Mouse (Mus musculus): ENCODE data around the gene Ctnna3.

The Ctnna3 gene

DNA sequence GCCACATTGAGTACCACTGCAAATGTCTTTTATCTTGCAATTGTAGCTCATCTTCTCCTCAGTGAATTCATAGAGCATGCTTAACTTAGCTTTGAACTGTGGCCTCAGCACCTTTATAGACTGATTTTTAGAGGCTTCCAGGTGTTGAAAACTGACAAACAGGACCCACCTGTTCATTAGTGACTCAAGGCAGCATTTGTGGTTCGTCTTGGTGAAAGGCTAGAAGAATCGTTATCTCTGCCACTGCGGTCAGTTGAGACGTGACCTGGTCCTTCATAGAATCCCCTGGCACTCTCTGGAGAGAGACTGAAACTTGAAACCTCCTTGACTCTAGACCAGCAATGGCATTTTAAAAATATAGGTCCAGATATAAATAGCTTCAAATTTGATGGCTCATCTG lies 96.1 kb downstream of the Ctnna3 start:
- no peak for DNase-seq (ENCODE audit: low read depth)

DNA sequence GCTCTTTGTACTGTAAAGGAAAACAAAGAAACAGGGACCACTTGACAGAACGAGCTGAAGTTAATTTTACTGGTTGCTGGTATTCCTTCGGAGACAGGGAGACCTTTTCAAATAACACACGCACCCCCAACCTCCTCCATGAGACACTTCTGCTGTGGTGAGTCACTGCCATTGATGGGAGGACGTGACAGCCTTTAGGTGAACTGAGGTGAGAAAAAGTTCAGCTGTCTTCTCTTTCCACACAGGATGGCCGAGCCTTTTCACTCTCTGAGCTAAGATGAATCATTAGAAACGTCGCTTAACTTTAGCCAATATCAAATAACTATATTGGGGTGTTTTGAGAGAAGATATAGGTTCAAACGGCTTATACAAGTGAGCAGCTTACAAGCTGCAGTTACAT lies 102.5 kb downstream of the Ctnna3 start:
- DNase-seq (ENCODE audit: low read depth), result no peak

DNA sequence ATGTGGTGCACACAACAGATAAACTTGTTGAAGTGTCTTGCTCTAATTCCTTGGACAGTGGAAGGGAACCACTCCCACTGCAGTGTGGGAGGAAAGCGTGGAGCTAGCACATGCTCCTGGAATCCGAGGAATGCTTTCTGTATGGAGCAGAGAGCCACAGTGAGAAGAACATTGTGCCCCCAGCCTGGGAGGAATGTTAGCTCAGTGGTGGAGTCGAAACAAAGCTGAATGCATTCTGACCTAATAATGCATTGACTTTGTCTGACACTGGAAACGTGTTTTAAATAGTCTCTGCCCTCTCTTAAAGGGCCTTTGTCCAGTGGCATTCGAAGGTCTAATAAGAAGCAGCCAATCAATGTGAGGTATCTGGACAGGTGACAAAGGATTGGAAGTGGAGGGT lies 111.9 kb downstream of the Ctnna3 start:
- DNase-seq (ENCODE audit: low read depth), result no peak

DNA sequence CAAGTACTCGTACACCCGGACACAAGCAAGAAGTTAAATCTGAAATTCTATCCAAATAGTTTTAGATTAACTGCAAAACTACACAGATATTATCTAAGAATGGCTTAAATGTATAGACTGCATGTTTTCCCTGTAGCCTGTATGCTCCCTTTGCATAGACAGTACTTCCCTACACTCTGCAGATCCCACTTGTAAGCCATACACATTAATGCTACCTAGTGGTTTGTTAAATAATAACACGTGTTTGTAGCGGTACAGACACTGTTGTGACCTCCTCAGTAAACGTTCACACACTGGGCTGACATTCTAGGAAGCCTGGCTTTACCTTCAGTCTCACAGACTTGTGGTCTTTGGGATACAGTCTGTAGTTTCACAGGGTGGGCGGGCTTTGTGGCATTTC lies 112.6 kb downstream of the Ctnna3 start:
- DNase-seq (ENCODE audit: low read depth), result no peak

DNA sequence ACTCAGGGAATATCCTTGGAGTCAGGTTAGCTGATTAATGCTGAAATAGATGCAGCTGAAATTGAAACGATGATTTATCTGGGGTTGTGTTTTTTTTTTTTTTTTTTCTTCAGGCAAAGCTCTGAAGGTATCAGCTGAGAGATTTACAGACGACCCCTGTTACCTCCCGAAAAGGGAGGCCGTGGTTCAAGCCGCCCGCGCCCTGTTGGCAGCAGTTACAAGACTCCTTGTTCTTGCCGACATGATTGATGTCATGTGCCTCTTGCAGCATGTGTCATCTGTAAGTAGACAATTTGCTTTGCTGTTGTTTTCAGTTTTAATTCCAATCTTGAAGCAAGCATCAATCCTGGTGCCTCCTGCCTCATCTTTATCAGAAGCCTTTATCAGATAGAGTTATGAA lies 136.8 kb downstream of the Ctnna3 start:
- DNase-seq (ENCODE audit: low read depth), result no peak

DNA sequence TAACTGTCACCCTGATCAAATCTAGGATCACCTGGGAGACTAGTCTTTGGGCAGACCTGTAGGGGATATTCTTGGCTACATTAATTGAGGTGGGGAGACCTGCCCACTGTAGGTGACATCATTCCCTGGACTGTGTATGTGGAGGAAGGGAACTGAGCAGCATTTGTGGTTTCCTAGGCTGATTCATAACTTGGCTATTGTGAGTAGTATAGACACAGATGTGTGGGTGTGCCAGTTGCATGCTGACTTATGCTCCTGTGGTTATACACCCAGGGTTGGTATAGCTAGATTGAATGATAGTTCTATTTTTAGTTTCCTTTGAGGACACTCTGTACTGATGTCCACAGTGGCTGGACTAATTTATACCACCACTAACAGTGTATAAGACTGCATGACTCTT lies 141.7 kb downstream of the Ctnna3 start:
- DNase-seq (ENCODE audit: low read depth), result no peak

DNA sequence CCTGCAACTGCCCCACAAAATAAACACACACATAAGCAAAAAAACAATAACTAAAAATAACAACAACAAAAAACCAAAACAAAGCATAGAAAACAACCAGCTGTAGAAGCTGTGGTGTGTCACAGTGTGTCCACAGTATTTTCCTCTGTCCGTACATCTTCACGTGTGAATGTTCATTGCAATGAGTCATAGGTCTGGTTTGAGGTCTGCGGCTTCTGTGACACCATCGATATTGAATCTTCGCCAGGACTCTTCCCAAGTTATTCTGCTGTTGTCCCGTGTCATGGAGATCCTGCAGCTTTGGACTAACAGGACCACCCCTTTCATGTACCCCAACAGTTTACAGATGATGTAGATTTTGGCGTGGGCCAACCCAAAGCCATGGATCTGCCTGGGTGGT lies 143.0 kb downstream of the Ctnna3 start:
- no peak for DNase-seq (ENCODE audit: low read depth)

DNA sequence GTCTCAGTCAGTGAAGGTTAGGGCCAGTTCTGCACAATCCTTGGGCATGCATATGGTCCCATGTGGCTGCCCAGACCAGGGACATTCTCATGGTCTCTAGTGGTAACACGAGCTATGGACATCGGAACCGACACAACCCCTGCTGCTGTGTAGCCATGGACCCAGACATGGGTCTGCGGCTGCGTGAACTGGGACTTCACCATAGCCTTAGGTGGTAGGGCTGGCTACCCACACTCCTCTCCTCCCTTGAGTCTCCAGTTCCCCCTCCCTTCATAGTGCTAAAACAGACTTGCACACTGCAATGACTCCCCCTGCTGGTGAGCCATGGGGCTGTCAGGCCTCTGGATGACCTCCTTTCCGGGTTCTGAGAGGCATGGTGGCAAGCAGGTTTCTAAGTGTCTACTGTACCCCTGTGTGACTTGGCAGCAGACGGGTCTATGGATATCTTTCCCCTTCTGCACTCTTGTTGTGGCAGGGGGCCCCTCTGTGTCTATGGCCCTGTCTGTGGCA lies 144.3 kb downstream of the Ctnna3 start:
- no peak for DNase-seq (ENCODE audit: low read depth)

DNA sequence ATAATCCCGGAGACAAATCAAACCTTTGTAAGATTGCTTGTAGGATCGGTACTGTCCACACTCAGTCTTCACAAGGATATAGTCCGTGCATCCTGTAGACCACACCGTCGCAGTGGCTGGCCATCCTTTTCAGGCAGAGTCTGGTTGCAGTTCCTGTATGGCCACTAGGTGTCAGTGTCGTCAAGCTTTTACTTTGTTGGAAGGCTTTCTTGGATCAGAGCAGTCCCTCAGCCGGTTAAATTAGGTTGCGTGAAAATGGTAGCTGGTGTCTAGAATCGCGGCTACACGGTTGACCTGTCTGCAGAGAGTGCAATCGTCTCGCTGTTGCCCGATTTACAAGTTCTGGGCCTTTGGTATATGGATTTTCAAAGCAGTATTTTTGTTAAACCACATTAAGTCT lies 152.7 kb downstream of the Ctnna3 start:
- peak; percentile 69 for DNase-seq (ENCODE audit: low read depth)

DNA sequence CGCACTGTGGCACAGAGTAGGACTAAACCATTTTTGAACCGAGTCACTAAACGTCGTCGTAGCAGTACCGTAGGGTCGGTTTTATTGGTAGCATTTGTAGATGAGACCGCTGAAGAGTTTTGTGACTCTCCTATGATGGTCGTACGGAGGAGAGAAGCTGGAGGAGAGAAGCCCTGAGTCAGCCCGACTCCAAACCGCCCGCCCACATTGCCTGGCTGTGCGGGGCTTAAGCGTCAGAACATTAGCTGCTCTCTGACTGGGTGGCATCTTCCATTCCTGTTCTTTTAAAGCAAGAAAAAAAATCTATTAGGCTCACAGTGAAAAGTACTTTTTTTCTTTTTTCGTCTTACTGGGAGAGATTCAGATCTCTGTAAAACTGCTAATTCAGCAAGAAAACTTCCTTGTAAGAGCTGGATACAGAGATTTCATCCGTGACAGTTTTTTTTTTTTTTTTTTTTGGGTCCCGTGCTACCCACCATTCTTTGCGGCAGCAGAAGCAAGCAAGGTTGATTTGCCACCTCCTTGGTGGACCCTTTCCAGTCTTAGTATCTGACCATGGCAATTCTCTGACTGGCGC lies 154.0 kb downstream of the Ctnna3 start:
- DNase-seq (ENCODE audit: low read depth), result no peak

DNA sequence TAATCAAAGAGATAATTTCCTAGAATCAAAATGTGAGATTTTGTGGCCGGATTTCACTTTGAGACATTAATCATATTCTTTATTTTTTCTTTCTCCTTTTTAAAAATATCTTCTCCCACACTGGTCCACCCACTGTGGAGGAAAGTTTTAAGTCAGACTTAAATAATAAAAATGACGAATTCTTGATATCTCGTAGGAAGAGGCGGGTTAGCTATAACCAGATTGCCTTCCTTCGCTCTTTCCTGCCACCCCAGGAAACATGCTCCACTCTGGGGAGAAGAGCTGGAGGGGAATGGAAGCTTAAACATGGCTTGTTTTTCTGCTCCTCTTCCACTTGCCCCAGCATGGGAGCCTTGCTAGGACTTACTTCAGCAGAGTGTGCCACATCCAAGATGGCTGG lies 169.5 kb downstream of the Ctnna3 start:
- DNase-seq (ENCODE audit: low read depth), result no peak

DNA sequence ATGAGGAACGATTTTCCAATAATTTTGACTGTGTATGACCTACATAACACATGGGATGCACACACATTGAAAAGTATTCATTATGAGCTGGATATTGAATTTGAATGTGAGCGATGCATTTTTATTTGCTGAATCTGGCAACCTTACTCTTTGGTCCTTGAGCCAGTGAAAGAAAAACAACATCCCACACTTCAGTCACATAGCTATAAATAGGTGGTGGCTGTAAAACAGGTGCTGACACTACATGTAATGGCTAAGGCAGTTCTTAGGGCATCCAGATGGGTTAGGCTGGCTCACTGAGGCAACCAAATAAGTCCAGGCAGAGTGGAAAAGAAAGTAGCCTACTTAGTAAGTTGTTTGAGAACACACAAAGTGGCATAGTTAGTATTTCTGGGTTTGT lies 171.3 kb downstream of the Ctnna3 start:
- no peak for DNase-seq (ENCODE audit: low read depth)

DNA sequence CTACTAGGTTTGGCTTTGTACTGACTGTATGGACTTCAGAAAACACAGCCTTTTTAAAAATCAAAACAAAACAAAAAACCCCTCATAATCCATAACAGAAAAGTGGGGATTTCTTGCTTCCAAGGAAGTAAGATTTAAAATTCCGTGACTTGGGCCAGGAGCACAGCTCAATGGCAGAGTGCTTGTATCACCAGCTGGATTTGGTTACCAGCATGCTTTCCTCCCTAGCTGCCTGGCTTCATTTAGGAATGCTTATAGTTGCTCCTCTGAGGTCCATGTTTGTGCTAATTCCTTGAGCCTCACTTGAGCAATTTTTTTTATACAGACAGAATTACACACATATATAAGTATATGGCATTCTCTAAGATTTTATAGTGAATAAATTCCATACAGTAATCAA lies 198.6 kb downstream of the Ctnna3 start:
- no peak for DNase-seq (ENCODE audit: low read depth)

DNA sequence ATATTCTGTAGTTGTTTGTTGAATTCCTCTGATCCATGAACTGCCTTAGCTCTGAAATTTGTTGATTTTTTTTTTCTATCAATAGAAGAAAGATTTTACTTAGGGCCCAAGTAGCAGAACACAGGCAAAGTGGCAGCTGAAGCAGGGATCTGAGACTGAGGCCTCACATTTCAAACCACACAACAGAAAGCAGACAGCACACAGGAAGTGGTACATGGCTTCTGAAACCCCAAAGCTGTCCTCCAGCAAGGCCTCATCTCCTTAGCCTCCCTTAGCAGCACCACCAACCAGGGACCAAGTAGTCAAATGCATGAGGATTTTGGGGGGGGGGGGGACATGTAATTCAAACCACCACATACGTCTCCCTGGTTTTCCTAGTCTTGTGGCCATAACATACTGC lies 204.0 kb downstream of the Ctnna3 start:
- DNase-seq (ENCODE audit: low read depth), result no peak

DNA sequence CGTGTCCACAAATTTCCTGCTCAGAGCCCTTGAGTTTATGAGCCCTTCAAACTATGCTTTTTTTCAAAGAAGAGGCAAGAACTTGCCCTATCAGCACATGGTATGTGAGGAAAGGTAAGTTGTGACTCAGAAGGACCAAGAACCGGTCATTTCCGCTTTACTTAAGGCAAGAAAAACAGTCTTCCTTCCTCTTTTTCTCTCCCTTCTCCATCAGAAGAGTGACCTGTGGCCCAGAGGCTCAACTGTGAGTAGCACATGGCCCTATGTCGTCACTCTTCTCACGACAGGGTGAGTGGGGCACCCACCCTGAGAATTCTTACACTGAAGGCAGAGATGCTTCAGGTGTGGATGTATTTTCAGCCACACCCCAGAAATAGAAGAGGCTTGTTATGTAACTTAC lies 208.1 kb downstream of the Ctnna3 start:
- DNase-seq (ENCODE audit: low read depth), result no peak

DNA sequence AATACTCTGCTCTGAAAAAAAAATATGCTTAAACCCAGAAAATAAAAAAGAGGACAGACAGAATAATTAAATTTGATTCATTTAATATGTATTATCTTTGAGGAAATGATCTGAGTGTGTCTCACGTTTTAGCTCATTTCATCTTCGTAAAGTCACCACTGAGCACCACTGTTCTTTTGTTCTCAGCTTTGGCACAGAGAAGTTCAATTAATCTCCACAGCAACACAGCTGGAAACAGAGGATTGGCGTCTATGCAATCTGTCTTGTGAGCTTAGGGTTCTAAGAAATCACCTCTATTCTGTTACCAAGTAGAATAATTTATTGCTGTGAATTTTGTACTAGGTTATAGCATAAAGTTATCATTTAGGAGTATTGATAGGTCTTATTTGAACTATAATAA lies 217.4 kb downstream of the Ctnna3 start:
- no peak for DNase-seq (ENCODE audit: low read depth)

DNA sequence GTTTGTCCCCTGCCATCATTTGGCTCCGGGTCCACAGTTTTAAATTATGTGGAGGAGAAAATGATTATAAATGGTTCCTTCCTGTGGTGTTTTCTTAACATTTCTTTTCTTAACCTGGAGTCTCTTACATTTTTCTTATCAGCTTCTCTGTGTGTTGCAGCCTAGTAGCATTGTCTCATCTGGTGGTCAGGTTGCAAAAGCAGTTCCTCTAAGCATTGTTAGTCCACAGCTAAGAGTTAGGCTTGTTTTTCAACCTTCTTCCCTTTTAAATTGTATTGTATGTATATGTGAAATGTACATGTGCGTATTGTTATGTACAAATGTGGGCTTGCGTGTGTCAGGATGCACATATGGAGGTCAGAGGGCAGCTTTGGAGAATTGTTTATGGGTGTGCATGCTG lies 220.4 kb downstream of the Ctnna3 start:
- DNase-seq (ENCODE audit: low read depth), result no peak

DNA sequence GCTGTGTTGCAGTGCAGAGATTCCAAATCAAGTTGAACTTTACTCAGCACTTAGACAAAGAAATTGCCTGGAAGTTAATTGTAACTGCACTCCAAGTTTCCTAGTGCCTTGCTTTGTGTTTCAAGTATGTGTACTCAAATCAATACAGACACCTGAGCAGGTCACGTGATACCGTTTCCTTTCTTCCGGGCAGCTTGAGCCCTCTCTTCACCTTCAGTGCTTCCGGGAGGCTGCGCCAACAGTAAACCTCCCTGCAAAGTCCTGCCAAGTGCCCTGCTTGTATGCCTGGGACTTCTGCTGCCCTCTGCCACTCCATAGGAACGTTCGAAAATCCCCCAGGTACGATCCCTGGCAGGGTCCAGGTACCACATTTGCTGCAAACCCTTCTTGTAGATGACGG lies 223.0 kb downstream of the Ctnna3 start:
- DNase-seq (ENCODE audit: low read depth), result no peak

DNA sequence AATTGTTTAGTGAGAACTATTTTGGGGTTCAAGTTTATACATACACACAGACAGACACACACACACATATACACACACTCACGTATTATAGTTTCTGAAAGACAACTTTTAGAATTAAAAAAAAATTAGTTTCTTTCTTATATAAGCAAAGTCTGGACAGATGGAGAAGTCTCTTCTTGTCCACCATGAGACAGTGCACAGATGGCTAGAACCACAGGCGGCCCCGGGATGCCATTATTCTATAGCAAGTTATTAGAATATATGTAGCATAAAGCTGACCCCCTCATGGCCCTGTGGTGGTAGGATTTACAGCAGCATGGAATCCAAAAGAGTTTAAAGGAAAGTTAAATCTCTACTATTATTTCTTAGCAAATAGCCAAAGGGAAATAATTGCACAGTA lies 223.7 kb downstream of the Ctnna3 start:
- no peak for DNase-seq (ENCODE audit: low read depth)

DNA sequence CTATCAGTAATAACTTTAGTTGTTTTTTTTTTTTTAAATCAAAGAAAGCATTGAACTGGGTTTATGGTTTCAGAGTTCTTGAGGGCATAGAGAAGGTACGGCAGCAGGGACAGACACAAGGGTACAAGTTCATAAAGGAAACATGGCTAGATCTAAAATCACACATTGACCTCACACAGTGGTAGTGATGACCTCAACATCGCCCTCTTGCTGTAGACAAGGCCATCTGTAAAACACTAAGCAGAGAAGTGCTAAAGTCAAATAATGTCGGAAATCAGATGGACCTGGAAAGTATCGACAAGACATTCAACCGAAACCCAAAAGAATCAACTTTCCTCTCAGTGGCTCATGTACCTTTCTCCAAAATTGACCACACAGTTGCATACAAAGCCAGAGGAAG lies 224.7 kb downstream of the Ctnna3 start:
- DNase-seq (ENCODE audit: low read depth), result no peak

DNA sequence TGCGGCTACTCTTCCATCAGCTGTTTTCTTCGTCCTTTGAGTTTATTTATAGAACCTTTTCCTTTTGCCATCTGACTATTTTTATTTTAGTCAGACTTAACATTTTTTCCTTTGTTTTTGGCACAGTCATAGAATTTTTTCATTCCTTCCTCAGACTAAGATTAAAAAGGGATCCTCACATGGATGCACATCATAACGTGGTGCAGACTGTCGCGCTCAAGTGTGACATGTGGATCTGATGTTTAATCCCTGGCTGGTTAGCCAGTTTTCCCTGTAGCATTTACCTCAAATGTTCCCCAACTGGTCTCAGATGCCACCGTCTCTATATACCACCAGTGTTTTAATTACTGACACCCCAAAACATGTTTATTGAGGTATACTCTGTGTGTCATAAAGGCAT lies 246.4 kb downstream of the Ctnna3 start:
- DNase-seq (ENCODE audit: low read depth), result no peak

DNA sequence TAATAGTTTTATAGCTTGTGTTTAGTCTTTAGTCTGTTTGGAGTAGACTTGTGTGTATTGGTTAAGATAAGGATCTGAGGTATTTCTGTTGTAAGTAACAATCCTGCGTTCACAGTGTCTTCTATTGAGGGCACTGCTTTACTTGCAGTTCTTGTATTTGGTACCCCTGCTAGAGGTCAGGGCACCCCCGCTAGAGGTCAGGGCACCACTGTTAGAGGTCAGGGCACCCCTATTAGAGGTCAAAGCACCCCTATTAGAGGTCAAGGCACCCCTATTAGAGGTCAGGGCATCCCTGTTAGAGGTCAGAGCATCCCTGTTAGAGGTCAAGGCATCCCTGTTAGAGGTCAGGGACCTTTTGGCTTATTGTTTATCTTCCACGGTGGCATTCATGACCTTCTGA lies 259.3 kb downstream of the Ctnna3 start:
- no peak for DNase-seq (ENCODE audit: low read depth)

DNA sequence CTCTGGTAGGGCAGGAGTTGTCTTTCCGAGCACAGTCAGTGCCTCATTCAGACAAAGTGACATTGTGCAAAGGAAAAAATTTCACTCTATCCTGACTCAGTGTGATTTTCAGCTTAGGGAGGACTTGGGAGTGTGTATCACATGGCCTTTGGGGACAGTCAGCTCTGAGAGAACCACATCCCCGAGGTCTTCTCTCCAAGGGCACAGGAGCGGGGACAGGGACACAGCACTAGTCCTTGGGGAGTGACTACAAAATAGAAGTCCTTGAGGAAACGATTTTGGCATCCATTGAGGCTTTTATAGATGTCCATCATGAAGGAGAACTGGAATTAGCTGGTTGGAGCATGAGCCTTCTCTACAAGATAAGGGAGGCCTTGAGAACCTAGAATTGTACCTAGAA lies 259.8 kb downstream of the Ctnna3 start:
- DNase-seq (ENCODE audit: low read depth), result no peak

DNA sequence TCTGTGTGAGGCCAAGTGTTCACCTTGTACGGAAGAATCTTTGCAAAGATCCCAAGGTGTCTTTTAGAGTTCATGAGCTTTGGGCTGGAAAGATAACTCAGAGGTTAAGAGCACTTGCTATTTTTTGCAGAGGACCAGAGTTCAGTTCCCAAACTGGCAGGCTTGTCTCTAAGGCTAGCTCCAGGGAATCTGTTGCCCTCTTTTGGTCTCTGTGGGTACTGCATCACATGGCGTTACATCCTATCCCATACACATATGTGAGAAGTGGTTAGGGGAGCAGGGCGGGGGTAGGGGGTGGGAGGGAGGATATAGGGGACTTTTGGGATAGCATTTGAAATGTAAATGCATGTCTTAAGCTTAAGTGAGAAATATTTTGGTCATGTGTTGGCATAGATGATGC lies 262.1 kb downstream of the Ctnna3 start:
- peak; percentile 40 for DNase-seq (ENCODE audit: low read depth)

DNA sequence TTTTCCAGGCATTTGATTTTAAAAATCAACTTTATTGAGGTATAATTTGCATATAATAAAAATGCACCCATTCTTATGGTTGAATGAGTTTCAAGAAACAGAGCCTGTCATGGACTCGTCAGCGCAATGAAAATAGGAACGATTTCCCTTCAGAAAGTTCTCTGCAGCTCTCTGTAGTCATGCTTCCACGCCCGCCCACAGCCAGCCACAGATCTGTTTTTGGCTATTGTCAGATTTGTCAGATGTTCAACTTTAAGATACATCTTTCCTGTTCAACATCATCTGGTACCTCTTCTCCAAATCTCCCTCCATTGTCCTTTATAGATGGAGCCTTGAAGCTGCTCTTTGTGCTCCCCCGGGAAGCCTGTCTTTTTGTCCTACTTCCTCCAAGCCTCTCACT lies 280.3 kb downstream of the Ctnna3 start:
- DNase-seq (ENCODE audit: low read depth), result no peak

Data from c-Kit-positive CD71-negative TER-119-negative erythroid progenitor cells, embryonic 14.5 days (primary cell).